Mouse (Mus musculus) testis, adult 2 months (tissue): Measurements from ENCODE around the gene Id2. TPM values are rescaled to one million over a fixed set of nuclear protein-coding genes. Genes with fewer than 3 reads are reported as not detected.
A peak's percentile ranks its signal among the peaks of the same experiment; 100 is the strongest.

Experiments
- H3K27ac ChIP-seq: fragments of 200-500 bp; 2 replicates; pipeline ENCODE4 v1.5.1; 2012; ENCODE audit warnings: low read depth, low read length; ENCODE audit not compliant: control insufficient read depth, insufficient read depth
- H3K27me3 ChIP-seq: fragments of 200-500 bp; 2 replicates; pipeline ENCODE4 v1.6.1; 2012; ENCODE audit warnings: mild to moderate bottlenecking, low read length, moderate library complexity; ENCODE audit not compliant: control insufficient read depth, insufficient read depth
- H3K36me3 ChIP-seq: fragments of 200-500 bp; 2 replicates; pipeline ENCODE4 v1.6.1; 2012; ENCODE audit warnings: mild to moderate bottlenecking, low read length; ENCODE audit not compliant: control insufficient read depth, insufficient read depth
- H3K4me1 ChIP-seq: fragments of 200-500 bp; 2 replicates; pipeline ENCODE4 v1.6.1; 2012; ENCODE audit warnings: low read length; ENCODE audit not compliant: control insufficient read depth, insufficient read depth
- H3K4me3 ChIP-seq: fragments of 200-500 bp; 2 replicates; pipeline ENCODE4 v1.5.1; 2012; ENCODE audit warnings: low read depth, mild to moderate bottlenecking, low read length, moderate library complexity, mixed read lengths; ENCODE audit not compliant: control insufficient read depth
- CTCF ChIP-seq: fragments of 200-500 bp; IDR thresholded peaks from 2 replicates; pipeline ENCODE4 v1.5.1; 2012; ENCODE audit warnings: low read depth, mild to moderate bottlenecking, inconsistent platforms, low read length, moderate library complexity; ENCODE audit not compliant: control insufficient read depth, insufficient read depth, insufficient replicate concordance
- POLR2A ChIP-seq: fragments of 200-500 bp; IDR thresholded peaks from 2 replicates; pipeline ENCODE4 v1.6.1; 2012; ENCODE audit warnings: low read depth, mild to moderate bottlenecking, inconsistent platforms, low read length, moderate library complexity; ENCODE audit not compliant: control insufficient read depth
- polyA plus RNA-seq: library from polyadenylated mRNA; depleted of rRNA; stranded (reverse); fragments of >200 nt; gene quantifications from 2 replicates; pipeline ENCODE4 v1.2.3, GENCODE M21; 2012; rRNA removed

The Id2 gene
- polyA plus RNA-seq, result 7.6 and 14.4 TPM in 2 replicates

- H3K4me1 ChIP-seq, result peaks cover 49% of the 10 kb centered on the region
These were observed at the start of gene Id2 for GRCm38 (mm10) chr12:25097052-25097209. Id2 (minus strand) TSS chr12:25097140.

GRCm38 (mm10) chr12:25145344-25145698 is 48.4 kb upstream of the Id2 start:
- Histone ChIP-seq H3K27ac (no peak overlapping the region), H3K27me3 (no peaks in the 10 kb centered on the region), H3K4me1 (no peaks in the 10 kb centered on the region), H3K36me3 (no peaks in the 10 kb centered on the region), H3K4me3 (no peak overlapping the region)
- TF ChIP-seq CTCF (no peak), POLR2A (no peak)

More at GRCm38 (mm10) chr12:25097052-25097209, at the start of gene Id2:
- H3K36me3 ChIP-seq, result no peaks in the 10 kb centered on the region
- peak within 1 kb of the TSS; percentile 79 for H3K4me3 ChIP-seq
- peak within 1 kb of the TSS; percentile 82 for H3K27ac ChIP-seq
- no peak for TF ChIP-seq CTCF
- no peak for TF ChIP-seq POLR2A
- peaks cover 2% of the 10 kb centered on the region for H3K27me3 ChIP-seq

- Histone ChIP-seq H3K4me1 (no peaks in the 10 kb centered on the region), H3K27me3 (no peaks in the 10 kb centered on the region), H3K36me3 (no peaks in the 10 kb centered on the region), H3K4me3 (no peak overlapping the region), H3K27ac (no peak overlapping the region)
- TF ChIP-seq CTCF, result no peak
- TF ChIP-seq POLR2A, result no peak
These were observed 47.8 kb upstream of the Id2 start for GRCm38 (mm10) chr12:25144591-25145343.

GRCm38 (mm10) chr12:25143492-25143891 is 46.6 kb upstream of the Id2 start:
- Histone ChIP-seq H3K36me3 (no peaks in the 10 kb centered on the region), H3K27me3 (no peaks in the 10 kb centered on the region), H3K27ac (no peak overlapping the region), H3K4me1 (no peaks in the 10 kb centered on the region), H3K4me3 (no peak overlapping the region)
- no peak for TF ChIP-seq POLR2A

- Histone ChIP-seq H3K36me3 (no peaks in the 10 kb centered on the region), H3K4me1 (no peaks in the 10 kb centered on the region), H3K27me3 (no peaks in the 10 kb centered on the region), H3K4me3 (no peak overlapping the region), H3K27ac (no peak overlapping the region)
- TF ChIP-seq CTCF (no peak), POLR2A (no peak)
These were observed 45.3 kb upstream of the Id2 start for GRCm38 (mm10) chr12:25142251-25142650.

GRCm38 (mm10) chr12:25141311-25141710 is 44.4 kb upstream of the Id2 start:
- no peak for TF ChIP-seq POLR2A
- TF ChIP-seq CTCF, result no peak
- H3K27me3 ChIP-seq, result no peaks in the 10 kb centered on the region
- H3K4me1 ChIP-seq, result no peaks in the 10 kb centered on the region
- no peak overlapping the region for H3K4me3 ChIP-seq
- H3K36me3 ChIP-seq, result no peaks in the 10 kb centered on the region
- H3K27ac ChIP-seq, result no peak overlapping the region

- Histone ChIP-seq H3K36me3 (no peaks in the 10 kb centered on the region), H3K4me1 (no peaks in the 10 kb centered on the region), H3K4me3 (no peak overlapping the region), H3K27me3 (no peaks in the 10 kb centered on the region), H3K27ac (no peak overlapping the region)
- no peak for TF ChIP-seq CTCF
These were observed 43.2 kb upstream of the Id2 start for GRCm38 (mm10) chr12:25140115-25140514.

DNA sequence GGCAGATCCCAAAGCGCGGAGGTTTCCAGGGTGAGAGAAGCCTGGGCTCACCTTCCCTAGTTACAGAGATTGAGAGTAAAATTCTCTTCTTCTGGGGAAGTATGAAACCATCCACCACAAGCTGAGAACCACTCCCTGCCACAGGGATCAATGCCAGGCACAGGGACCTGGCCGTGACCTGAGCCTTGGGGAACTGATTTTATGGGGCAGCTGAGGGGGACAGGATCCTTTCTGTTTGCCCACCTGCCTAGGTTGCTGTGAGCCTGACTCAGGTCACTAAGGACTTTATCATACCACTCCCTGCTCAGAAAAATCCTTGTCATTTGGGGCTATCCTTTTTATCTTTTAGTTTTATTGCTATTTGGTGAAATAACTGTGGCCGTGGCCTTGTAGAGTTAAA is 41.7 kb upstream of the Id2 start:
- Histone ChIP-seq H3K36me3 (no peaks in the 10 kb centered on the region), H3K27me3 (no peaks in the 10 kb centered on the region), H3K4me1 (no peaks in the 10 kb centered on the region), H3K4me3 (no peak overlapping the region), H3K27ac (no peak overlapping the region)
- TF ChIP-seq POLR2A (no peak), CTCF (no peak)

DNA sequence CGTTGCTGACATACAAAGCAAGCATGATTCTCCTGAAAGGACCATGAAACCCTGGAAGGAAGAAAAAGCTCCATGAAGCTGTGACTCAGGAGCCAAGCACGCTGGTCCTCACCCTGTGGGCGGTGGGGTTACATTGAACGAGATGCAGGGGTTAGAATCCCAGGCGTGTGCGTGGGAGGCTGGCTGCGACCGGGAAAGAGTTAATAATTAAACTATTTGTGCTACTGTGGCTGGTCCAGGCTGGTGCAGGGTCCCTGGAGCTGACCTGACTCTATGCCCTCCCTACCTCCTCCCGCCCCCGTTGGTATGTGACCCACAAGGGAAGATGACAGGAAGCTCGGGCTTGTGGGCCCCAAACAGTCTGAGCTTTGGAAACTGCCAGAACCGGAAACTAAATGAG is 35.1 kb upstream of the Id2 start:
- Histone ChIP-seq H3K36me3 (no peaks in the 10 kb centered on the region), H3K4me3 (no peak overlapping the region), H3K27ac (no peak overlapping the region), H3K4me1 (peaks cover 4% of the 10 kb centered on the region; the same call in 1 of the 2 replicates), H3K27me3 (no peaks in the 10 kb centered on the region)
- TF ChIP-seq POLR2A (no peak), CTCF (no peak)
